Mouse (Mus musculus): Measurements from ENCODE around the gene Wdr17. TPM values are rescaled to one million over a fixed set of nuclear protein-coding genes. Genes with fewer than 3 reads are reported as not detected.

Gene Wdr17
- total and polyA plus RNA-seq, 3 experiments = 0.13 to 0.83 (median 0.64) TPM

DNA sequence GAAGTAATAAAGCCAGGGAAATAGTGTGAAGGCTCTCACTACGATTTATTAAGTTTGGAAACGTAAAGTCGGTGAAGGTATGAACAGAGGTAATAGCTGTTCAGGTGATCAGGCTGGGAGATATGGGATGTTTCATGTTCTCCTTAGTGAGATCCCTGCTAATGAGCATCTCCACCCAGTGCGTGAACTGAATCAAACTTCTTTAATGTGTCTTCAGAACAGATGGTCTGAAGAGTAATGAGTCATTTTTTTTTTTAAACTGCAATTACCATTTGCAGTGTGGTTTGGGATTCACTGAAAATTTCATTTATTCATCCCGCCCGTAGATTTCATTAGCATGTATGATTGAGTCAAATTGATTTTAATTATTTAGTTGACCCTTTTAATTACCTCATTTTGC, 80.8 kb downstream of the Wdr17 start:
- H3K4me1 ChIP-seq (ENCODE audit: control insufficient read depth in 1 of 2, insufficient read depth in 2 of 2) = peaks cover 0 to 10% of the 10 kb centered on the region in 2 experiments; a peak in 1 of 4 replicates
- H3K9ac ChIP-seq (ENCODE audit: insufficient read depth, low read depth) = no peak overlapping the region
- no peak overlapping the region for H3K4me2 ChIP-seq (ENCODE audit: insufficient read depth, low read depth, poor library complexity, severe bottlenecking)
- dilution Hi-C loops (cut with MboI; ENCODE audit: extremely low pct_ligation_motif_present, extremely low pct_unique_long_range_greater_than_20kb, low sequenced_read_pairs) (no loop called here), in situ Hi-C loops (cut with MboI; ENCODE audit: low pct_ligation_motif_present, low pct_unique_long_range_greater_than_20kb, low sequenced_read_pairs) (no loop called here)
- H3K27me3 ChIP-seq (replicated peaks) = no peaks in the 10 kb centered on the region
- no peaks in the 10 kb centered on the region for H3K9me3 ChIP-seq (replicated peaks; ENCODE audit: low read length)
- peaks cover 0 to 2% of the 10 kb centered on the region in 2 experiments for H3K36me3 ChIP-seq (replicated peaks in 1 of 2; ENCODE audit: control insufficient read depth in 1 of 2, insufficient read depth in 1 of 2, low read length in 1 of 2)
- H3K4me3 ChIP-seq (replicated peaks in 1 of 3; ENCODE audit: low read depth in 2 of 3, low read length in 2 of 3, poor library complexity in 1 of 3) = no peak overlapping the region
- no peak for DNase-seq (ENCODE audit: extremely low read depth)
- TF ChIP-seq RAD21 (IDR thresholded peaks at IDR 0.05; ENCODE audit: low read depth, low read length) (no peak), BHLHE40 (IDR thresholded peaks at IDR 0.05; ENCODE audit: low read depth, low read length) (no peak), ZC3H11A (IDR thresholded peaks at IDR 0.05; ENCODE audit: low read depth, low read length) (no peak), USF2 (conservative IDR thresholded peaks at IDR 0.05; ENCODE audit: low read depth, low read length) (no peak), E2F4 (IDR thresholded peaks at IDR 0.05; ENCODE audit: insufficient replicate concordance, low read depth, low read length) (no peak), PAX5 (IDR thresholded peaks at IDR 0.05; ENCODE audit: low read length) (no peak), ZNF384 (IDR thresholded peaks at IDR 0.05; ENCODE audit: low read depth, low read length) (no peak), USF1 (IDR thresholded peaks at IDR 0.05; ENCODE audit: low read depth, low read length) (no peak), MXI1 (IDR thresholded peaks at IDR 0.05; ENCODE audit: low read depth, low read length) (no peak), JUND (conservative IDR thresholded peaks at IDR 0.05; ENCODE audit: low read depth, low read length) (no peak), NRF1 (IDR thresholded peaks at IDR 0.05; ENCODE audit: low read depth, low read length) (no peak), CTCF (conservative IDR thresholded peaks at IDR 0.05 in 1 of 2, IDR thresholded peaks at IDR 0.05 in 1 of 2; ENCODE audit: low read depth in 2 of 2, low read length in 2 of 2) (no peak), GABPA (IDR thresholded peaks at IDR 0.05; ENCODE audit: insufficient replicate concordance, low read depth, low read length) (no peak), ETS1 (conservative IDR thresholded peaks at IDR 0.05; ENCODE audit: low read depth, low read length) (no peak)
- no peak overlapping the region for H3K27ac ChIP-seq (ENCODE audit: insufficient read depth, low read depth)
- H3K79me2 ChIP-seq (replicated peaks; ENCODE audit: control insufficient read depth, extremely low read depth, insufficient read depth, poor library complexity, severe bottlenecking) = no peaks in the 10 kb centered on the region

DNA sequence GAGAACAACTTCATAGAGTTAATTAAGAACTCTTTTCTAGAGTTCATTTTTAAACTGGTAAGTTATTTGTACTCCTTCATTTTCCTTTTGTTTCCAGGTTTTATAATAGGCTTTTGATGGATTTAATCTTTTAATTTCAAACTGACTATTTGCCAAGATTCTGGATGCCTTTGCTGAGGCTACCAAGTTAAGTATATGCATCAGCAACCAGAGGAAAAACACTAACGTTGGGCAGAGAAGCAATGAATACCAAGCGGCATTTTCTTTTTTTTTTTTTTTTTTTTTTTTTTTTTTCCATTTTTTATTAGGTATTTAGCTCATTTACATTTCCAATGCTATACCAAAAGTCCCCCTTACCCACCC, 94.3 kb downstream of the Wdr17 start:
- in situ Hi-C loops (cut with MboI; ENCODE audit: low pct_ligation_motif_present, low pct_unique_long_range_greater_than_20kb, low sequenced_read_pairs) = no loop called here
- Histone ChIP-seq H3K79me2 (replicated peaks; ENCODE audit: control insufficient read depth, extremely low read depth, insufficient read depth, poor library complexity, severe bottlenecking) (no peaks in the 10 kb centered on the region), H3K4me1 (ENCODE audit: control insufficient read depth in 1 of 2, insufficient read depth in 2 of 2) (peaks cover 0 to 4% of the 10 kb centered on the region in 2 experiments; a peak in 1 of 4 replicates), H3K4me2 (ENCODE audit: insufficient read depth, low read depth, poor library complexity, severe bottlenecking) (no peak overlapping the region), H3K27me3 (replicated peaks) (no peaks in the 10 kb centered on the region), H3K36me3 (replicated peaks in 1 of 2; ENCODE audit: control insufficient read depth in 1 of 2, insufficient read depth in 1 of 2, low read length in 1 of 2) (no peaks in the 10 kb centered on the region), H3K9ac (ENCODE audit: insufficient read depth, low read depth) (no peak overlapping the region), H3K4me3 (replicated peaks in 1 of 3; ENCODE audit: low read depth in 2 of 3, low read length in 2 of 3, poor library complexity in 1 of 3) (no peak overlapping the region), H3K27ac (ENCODE audit: insufficient read depth, low read depth) (no peak overlapping the region), H3K9me3 (replicated peaks; ENCODE audit: low read length) (no peaks in the 10 kb centered on the region)
- DNase-seq (ENCODE audit: extremely low read depth) = no peak
- TF ChIP-seq NRF1 (IDR thresholded peaks at IDR 0.05; ENCODE audit: low read depth, low read length) = no peak
- no peak for TF ChIP-seq POLR2AphosphoS2 (IDR thresholded peaks at IDR 0.05; ENCODE audit: low read depth, low read length)
- TF ChIP-seq ZKSCAN1 (IDR thresholded peaks at IDR 0.05; ENCODE audit: borderline replicate concordance, low read depth, low read length) = no peak
- no peak for TF ChIP-seq CTCF (conservative IDR thresholded peaks at IDR 0.05 in 1 of 2, IDR thresholded peaks at IDR 0.05 in 1 of 2; ENCODE audit: low read depth in 2 of 2, low read length in 2 of 2)
- TF ChIP-seq CHD2 (IDR thresholded peaks at IDR 0.05; ENCODE audit: low read length) = no peak
- no peak for TF ChIP-seq CHD1 (IDR thresholded peaks at IDR 0.05; ENCODE audit: low read depth, low read length)
- no peak for TF ChIP-seq ELF1 (IDR thresholded peaks at IDR 0.05; ENCODE audit: low read depth, low read length)
- TF ChIP-seq UBTF (IDR thresholded peaks at IDR 0.05; ENCODE audit: low read depth, low read length) = no peak
- TF ChIP-seq MYC (IDR thresholded peaks at IDR 0.05; ENCODE audit: low read depth, low read length) = no peak
- no peak for TF ChIP-seq ETS1 (conservative IDR thresholded peaks at IDR 0.05; ENCODE audit: low read depth, low read length)
- no peak for TF ChIP-seq MAFK (IDR thresholded peaks at IDR 0.05; ENCODE audit: insufficient replicate concordance, low read length)
- no peak for TF ChIP-seq BHLHE40 (IDR thresholded peaks at IDR 0.05; ENCODE audit: low read depth, low read length)
- dilution Hi-C loops (cut with MboI; ENCODE audit: extremely low pct_ligation_motif_present, extremely low pct_unique_long_range_greater_than_20kb, low sequenced_read_pairs) = no loop called here

Measured in CH12.LX (cell line).